Mouse (Mus musculus): ENCODE measurements around the gene Thnsl1.

DNA sequence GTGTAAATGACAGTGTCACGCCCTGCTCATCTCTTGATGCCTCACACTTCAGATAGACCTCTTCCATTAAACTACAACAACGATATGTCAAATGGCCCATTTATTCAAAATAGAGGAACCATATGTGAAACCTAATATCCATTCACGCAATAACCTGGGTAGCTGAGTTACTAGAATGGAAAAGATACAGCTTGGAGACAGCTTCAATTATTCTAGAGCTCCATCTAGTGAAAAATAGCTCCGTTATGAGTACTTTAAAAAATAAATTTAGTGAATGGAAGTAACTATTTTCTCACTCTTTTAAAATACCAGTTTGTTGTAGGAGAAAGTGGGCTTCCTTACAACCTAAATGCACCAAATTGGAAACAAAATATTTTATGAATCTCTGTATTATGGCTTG, 16.9 kb upstream of the Thnsl1 start:
- TF ChIP-seq CTCF (IDR thresholded peaks at IDR 0.05) (peak; percentile 22; the same call in 1 of the 2 replicates), EP300 (IDR thresholded peaks at IDR 0.05) (no peak)

Data from lung, postnatal 0 days (tissue).